Comparison of ENCODE assay signal across 12 mouse cellular contexts in the genomic region with DNA sequence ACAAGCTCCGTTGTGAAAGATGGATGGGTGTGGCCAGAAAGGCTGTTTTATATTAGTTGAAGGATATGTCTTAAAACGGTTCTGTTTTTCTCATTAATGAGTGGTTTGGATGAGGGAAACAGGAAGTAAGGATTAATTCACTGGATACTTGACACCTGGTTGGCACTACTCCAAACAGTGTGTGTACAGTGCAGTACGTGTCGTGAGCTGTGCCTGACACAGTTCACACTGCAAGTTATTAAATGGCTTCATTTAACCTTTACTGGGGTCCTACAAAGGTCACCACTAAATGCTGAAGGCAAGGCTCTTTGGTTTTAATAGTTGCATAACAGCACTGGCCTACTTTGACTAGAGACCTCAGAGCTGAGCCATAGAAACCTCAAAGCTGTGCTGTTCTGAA. TPM values are rescaled to one million over a fixed set of nuclear protein-coding genes. Genes with fewer than 3 reads are reported as not detected.
DNase-seq lines count a peak whose midpoint lies in the region; ATAC-seq and TF ChIP-seq lines count a peak whose summit lies in the region.
"Had no signal": no experiment of that assay in that cellular context is flagged by ENCODE, and none has a peak within 500 bp of the region (broad histone marks: within the 10 kb centered on the region; RNA-seq: fewer than 3 reads in every experiment).

No protein-coding gene starts in this region.

- no peak overlapping the region for H3K4me3 ChIP-seq in hindbrain, embryonic 15.5 days
- H3K4me3 ChIP-seq in hindbrain, embryonic 11.5 days (ENCODE audit: low read depth, low read length), result no peak overlapping the region
- no peak overlapping the region for H3K4me3 ChIP-seq in limb, embryonic 12.5 days (replicated peaks)
- no peak overlapping the region for H3K4me3 ChIP-seq in cerebellum, adult 2 months (replicated peaks; ENCODE audit: insufficient read depth, low read depth, low read length)
- H3K4me3 ChIP-seq: neural tube, embryonic 12.5 days had no signal

- 0 out of 2 replicates have a peak, but pooled peaks have one; percentile 34 for ATAC-seq in hindbrain, embryonic 15.5 days (ENCODE audit: low FRiP score, low read depth)
- no peak for ATAC-seq in hindbrain, embryonic 11.5 days (ENCODE audit: low FRiP score)
- ATAC-seq in limb, embryonic 12.5 days (ENCODE audit: insufficient number of reproducible peaks, insufficient read depth, low FRiP score, low TSS enrichment, low read depth), result peak; percentile 97
- ATAC-seq: activated CD4-positive, CD25-positive, alpha-beta regulatory T cell, adult 4 months had no signal

- H3K9me3 ChIP-seq in hindbrain, embryonic 15.5 days, result no peaks in the 10 kb centered on the region
- no peaks in the 10 kb centered on the region for H3K9me3 ChIP-seq in hindbrain, embryonic 11.5 days (ENCODE audit: control insufficient read depth, low read length)
- H3K9me3 ChIP-seq in limb, embryonic 12.5 days, result no peaks in the 10 kb centered on the region
- H3K9me3 ChIP-seq: neural tube, embryonic 12.5 days had no signal

- H3K9ac ChIP-seq in hindbrain, embryonic 15.5 days, result no peak overlapping the region
- no peak overlapping the region for H3K9ac ChIP-seq in hindbrain, embryonic 11.5 days (ENCODE audit: low read depth, low read length)
- no peak overlapping the region for H3K9ac ChIP-seq in limb, embryonic 12.5 days (replicated peaks)
- H3K9ac ChIP-seq: neural tube, embryonic 12.5 days had no signal

- no peak overlapping the region for H3K27ac ChIP-seq in hindbrain, embryonic 15.5 days (replicated peaks)
- no peak overlapping the region for H3K27ac ChIP-seq in hindbrain, embryonic 11.5 days (ENCODE audit: low read depth, low read length)
- no peak overlapping the region for H3K27ac ChIP-seq in limb, embryonic 12.5 days
- H3K27ac ChIP-seq in cerebellum, adult 2 months (ENCODE audit: insufficient read depth, low read length), result no peak overlapping the region
- H3K27ac ChIP-seq: neural tube, embryonic 12.5 days had no signal

- H3K36me3 ChIP-seq in hindbrain, embryonic 15.5 days, result no peaks in the 10 kb centered on the region
- H3K36me3 ChIP-seq in hindbrain, embryonic 11.5 days (ENCODE audit: control insufficient read depth, insufficient read depth, low read length), result no peaks in the 10 kb centered on the region
- no peaks in the 10 kb centered on the region for H3K36me3 ChIP-seq in limb, embryonic 12.5 days
- H3K36me3 ChIP-seq: neural tube, embryonic 12.5 days had no signal

- no peak for DNase-seq in hindbrain, embryonic 11.5 days (ENCODE audit: low spot score)
- peak; percentile 19 for DNase-seq in retina, postnatal 1 day
- DNase-seq in retina, embryonic 14.5 days (ENCODE audit: low spot score), result no peak
- DNase-seq in B cell, adult 2 months, result no peak
- DNase-seq in gastrocnemius, postnatal 10 days, result no peak
- DNase-seq in cerebellum, adult 2 months, result no peak
- DNase-seq: heart, postnatal 4 days; thymus, adult 2 months had no signal

- H3K27me3 ChIP-seq in hindbrain, embryonic 15.5 days, result no peaks in the 10 kb centered on the region
- no peaks in the 10 kb centered on the region for H3K27me3 ChIP-seq in hindbrain, embryonic 11.5 days (ENCODE audit: control insufficient read depth, insufficient read depth, low read length)
- H3K27me3 ChIP-seq in limb, embryonic 12.5 days, result no peaks in the 10 kb centered on the region
- H3K27me3 ChIP-seq in cerebellum, adult 2 months (ENCODE audit: control insufficient read depth, insufficient read depth, low read length), result no peaks in the 10 kb centered on the region
- H3K27me3 ChIP-seq: neural tube, embryonic 12.5 days had no signal

- 50% methylated on average over 4 of the region's 4 CpGs for WGBS in hindbrain, embryonic 15.5 days
- WGBS in hindbrain, embryonic 11.5 days, result 56% methylated on average over 4 of the region's 4 CpGs
- 1% methylated on average over 4 of the region's 4 CpGs for WGBS in limb, embryonic 12.5 days
- 59% methylated on average over 4 of the region's 4 CpGs for WGBS in cerebellum, adult 2 months

- no peak for TF ChIP-seq CTCF in cerebellum, adult 2 months (IDR thresholded peaks at IDR 0.05; ENCODE audit: borderline replicate concordance, insufficient read depth, low read depth, low read length)

- no peaks in the 10 kb centered on the region for H3K4me1 ChIP-seq in hindbrain, embryonic 15.5 days (replicated peaks)
- H3K4me1 ChIP-seq in hindbrain, embryonic 11.5 days (replicated peaks; ENCODE audit: control insufficient read depth, insufficient read depth, low read length), result no peaks in the 10 kb centered on the region
- H3K4me1 ChIP-seq in limb, embryonic 12.5 days (replicated peaks), result peaks cover 12% of the 10 kb centered on the region
- H3K4me1 ChIP-seq in cerebellum, adult 2 months (ENCODE audit: control insufficient read depth, insufficient read depth, low read length), result no peaks in the 10 kb centered on the region
- H3K4me1 ChIP-seq: neural tube, embryonic 12.5 days had no signal

- TF ChIP-seq POLR2A in cerebellum, adult 2 months (IDR thresholded peaks at IDR 0.05; ENCODE audit: borderline replicate concordance, insufficient read depth, low read length), result no peak

- no peak overlapping the region for H3K4me2 ChIP-seq in hindbrain, embryonic 15.5 days
- H3K4me2 ChIP-seq in hindbrain, embryonic 11.5 days (replicated peaks; ENCODE audit: low read depth, low read length), result no peak overlapping the region
- H3K4me2 ChIP-seq in limb, embryonic 12.5 days, result no peak overlapping the region
- H3K4me2 ChIP-seq: neural tube, embryonic 12.5 days had no signal

RNA-seq across cellular contexts. Expression of a gene that starts 18.7 kb away (rescaled TPM):
- 0.92 and 1.9 TPM in 2 replicates for polyA plus RNA-seq in hindbrain, embryonic 15.5 days (2015; fragmentation: Nextera tagmentation; extraction: Ambion mirVana)
- 0.22 and 0.73 TPM in 2 replicates for polyA plus RNA-seq in hindbrain, embryonic 11.5 days (2014; fragmentation: Nextera tagmentation; extraction: Ambion mirVana)
- 0.52 and 0.53 TPM in 2 replicates for polyA plus RNA-seq in limb, embryonic 12.5 days (2016; fragmentation: Nextera tagmentation; extraction: Ambion mirVana)
- 1 to 10 TPM; 1.4 to 1.5 TPM for total RNA-seq in gastrocnemius, postnatal 10 days (2021)
- polyA plus RNA-seq in cerebellum, adult 2 months (2012; rRNA removed), result 2.6 and 2.8 TPM in 2 replicates
- polyA plus RNA-seq: activated CD4-positive, CD25-positive, alpha-beta regulatory T cell, adult 4 months; thymus, adult 2 months had no signal
